Mouse (Mus musculus): Measurements from ENCODE around the gene Arhgdib. TPM values are rescaled to one million over a fixed set of nuclear protein-coding genes. Genes with fewer than 3 reads are reported as not detected.

Arhgdib gene
- polyA plus RNA-seq, 1 experiment from 2014 or later = 16.6 TPM

- 16% methylated on average over 18 of the region's 18 CpGs for WGBS
These were observed 28.1 kb downstream of the Arhgdib start for GRCm38 (mm10) chr6:136913384-136914126.

GRCm38 (mm10) chr6:136912751-136913265 lies 28.9 kb downstream of the Arhgdib start:
- no peak overlapping the region for H3K9ac ChIP-seq
- H3K9me3 ChIP-seq = no peaks in the 10 kb centered on the region
- WGBS = 80% methylated on average over 1 of the region's 2 CpGs
- 0 out of 2 replicates have a peak, but pooled peaks cover 5% of the 10 kb centered on the region for H3K27me3 ChIP-seq
- H3K27ac ChIP-seq (replicated peaks) = no peak overlapping the region
- ATAC-seq (ENCODE audit: low read depth) = no peak
- H3K4me3 ChIP-seq = no peak overlapping the region
- H3K36me3 ChIP-seq = no peaks in the 10 kb centered on the region
- H3K4me1 ChIP-seq (replicated peaks) = peaks cover 8% of the 10 kb centered on the region
- H3K4me2 ChIP-seq = no peak overlapping the region

More at GRCm38 (mm10) chr6:136913384-136914126, 28.1 kb downstream of the Arhgdib start:
- Histone ChIP-seq H3K9ac (peak overlapping the region; percentile 41), H3K36me3 (no peaks in the 10 kb centered on the region), H3K4me2 (peak overlapping the region; percentile 52), H3K9me3 (no peaks in the 10 kb centered on the region), H3K4me1 (replicated peaks) (peaks cover 8% of the 10 kb centered on the region), H3K27ac (replicated peaks) (no peak overlapping the region), H3K27me3 (0 out of 2 replicates have a peak, but pooled peaks cover 5% of the 10 kb centered on the region), H3K4me3 (peak overlapping the region; percentile 19)
- ATAC-seq (ENCODE audit: low read depth) = peak; percentile 43; the same call in 1 of the 2 replicates

GRCm38 (mm10) chr6:136910247-136910890 lies 31.3 kb downstream of the Arhgdib start:
- Histone ChIP-seq H3K36me3 (no peaks in the 10 kb centered on the region), H3K9ac (no peak overlapping the region), H3K27me3 (0 out of 2 replicates have a peak, but pooled peaks cover 5% of the 10 kb centered on the region), H3K27ac (replicated peaks) (no peak overlapping the region), H3K4me1 (replicated peaks) (peaks cover 11% of the 10 kb centered on the region), H3K4me2 (no peak overlapping the region), H3K9me3 (no peaks in the 10 kb centered on the region), H3K4me3 (no peak overlapping the region)
- ATAC-seq (ENCODE audit: low read depth) = no peak
- 77% methylated on average over 9 of the region's 9 CpGs for WGBS

GRCm38 (mm10) chr6:136906937-136907293 lies 34.8 kb downstream of the Arhgdib start:
- no peak overlapping the region for H3K27ac ChIP-seq (replicated peaks)
- no peak overlapping the region for H3K4me3 ChIP-seq
- H3K36me3 ChIP-seq = no peaks in the 10 kb centered on the region
- ATAC-seq (ENCODE audit: low read depth) = no peak
- no peaks in the 10 kb centered on the region for H3K27me3 ChIP-seq
- WGBS = 78% methylated on average over 10 of the region's 10 CpGs
- H3K9ac ChIP-seq = no peak overlapping the region
- no peak overlapping the region for H3K4me2 ChIP-seq
- H3K4me1 ChIP-seq (replicated peaks) = 0 out of 2 replicates have a peak, but pooled peaks cover 3% of the 10 kb centered on the region
- no peaks in the 10 kb centered on the region for H3K9me3 ChIP-seq

- H3K4me2 ChIP-seq = no peak overlapping the region
- H3K9me3 ChIP-seq = no peaks in the 10 kb centered on the region
- no peak overlapping the region for H3K27ac ChIP-seq (replicated peaks)
- no peak for ATAC-seq (ENCODE audit: low read depth)
- no peak overlapping the region for H3K4me3 ChIP-seq
- H3K27me3 ChIP-seq = no peaks in the 10 kb centered on the region
- no peak overlapping the region for H3K9ac ChIP-seq
- no peaks in the 10 kb centered on the region for H3K36me3 ChIP-seq
- 81% methylated on average over 19 of the region's 19 CpGs for WGBS
- H3K4me1 ChIP-seq (replicated peaks) = 0 out of 2 replicates have a peak, but pooled peaks cover 3% of the 10 kb centered on the region
These were observed 35.3 kb downstream of the Arhgdib start for GRCm38 (mm10) chr6:136906283-136906936.

- no peak overlapping the region for H3K9ac ChIP-seq
- H3K36me3 ChIP-seq = no peaks in the 10 kb centered on the region
- no peak overlapping the region for H3K4me2 ChIP-seq
- WGBS = 72% methylated on average over 8 of the region's 8 CpGs
- no peak overlapping the region for H3K27ac ChIP-seq (replicated peaks)
- no peak overlapping the region for H3K4me3 ChIP-seq
- 0 out of 2 replicates have a peak, but pooled peaks cover 3% of the 10 kb centered on the region for H3K4me1 ChIP-seq (replicated peaks)
- ATAC-seq (ENCODE audit: low read depth) = no peak
- no peaks in the 10 kb centered on the region for H3K9me3 ChIP-seq
- H3K27me3 ChIP-seq = no peaks in the 10 kb centered on the region
These were observed 37.7 kb downstream of the Arhgdib start for GRCm38 (mm10) chr6:136903885-136904470.

- 91% methylated on average over 9 of the region's 9 CpGs for WGBS
These were observed 39.2 kb downstream of the Arhgdib start for GRCm38 (mm10) chr6:136902527-136902926.

GRCm38 (mm10) chr6:136901010-136901409 lies 40.7 kb downstream of the Arhgdib start:
- ATAC-seq (ENCODE audit: low read depth) = no peak
- WGBS = 80% methylated on average over 2 of the region's 2 CpGs
- H3K9ac ChIP-seq = no peak overlapping the region

More at GRCm38 (mm10) chr6:136902527-136902926, 39.2 kb downstream of the Arhgdib start:
- H3K4me2 ChIP-seq = no peak overlapping the region
- no peak overlapping the region for H3K9ac ChIP-seq
- H3K27ac ChIP-seq (replicated peaks) = no peak overlapping the region
- no peaks in the 10 kb centered on the region for H3K9me3 ChIP-seq
- H3K4me3 ChIP-seq = no peak overlapping the region
- H3K36me3 ChIP-seq = no peaks in the 10 kb centered on the region
- no peaks in the 10 kb centered on the region for H3K27me3 ChIP-seq
- H3K4me1 ChIP-seq (replicated peaks) = 0 out of 2 replicates have a peak, but pooled peaks cover 3% of the 10 kb centered on the region
- no peak for ATAC-seq (ENCODE audit: low read depth)

GRCm38 (mm10) chr6:136900369-136901009 lies 41.2 kb downstream of the Arhgdib start:
- Histone ChIP-seq H3K27me3 (no peaks in the 10 kb centered on the region), H3K9ac (no peak overlapping the region), H3K4me2 (no peak overlapping the region), H3K27ac (replicated peaks) (no peak overlapping the region), H3K9me3 (no peaks in the 10 kb centered on the region), H3K4me1 (replicated peaks) (no peaks in the 10 kb centered on the region), H3K4me3 (no peak overlapping the region), H3K36me3 (no peaks in the 10 kb centered on the region)
- ATAC-seq (ENCODE audit: low read depth) = no peak
- WGBS = 76% methylated on average over 4 of the region's 4 CpGs

More at GRCm38 (mm10) chr6:136901010-136901409, 40.7 kb downstream of the Arhgdib start:
- no peaks in the 10 kb centered on the region for H3K27me3 ChIP-seq
- no peak overlapping the region for H3K4me2 ChIP-seq
- H3K4me3 ChIP-seq = no peak overlapping the region
- H3K9me3 ChIP-seq = no peaks in the 10 kb centered on the region
- no peak overlapping the region for H3K27ac ChIP-seq (replicated peaks)
- no peaks in the 10 kb centered on the region for H3K4me1 ChIP-seq (replicated peaks)
- H3K36me3 ChIP-seq = no peaks in the 10 kb centered on the region

- ATAC-seq (ENCODE audit: low read depth) = no peak
- no peak overlapping the region for H3K27ac ChIP-seq (replicated peaks)
- WGBS = 78% methylated on average over 2 of the region's 2 CpGs
- no peak overlapping the region for H3K4me3 ChIP-seq
- no peaks in the 10 kb centered on the region for H3K27me3 ChIP-seq
- no peaks in the 10 kb centered on the region for H3K4me1 ChIP-seq (replicated peaks)
- H3K9ac ChIP-seq = no peak overlapping the region
- H3K9me3 ChIP-seq = no peaks in the 10 kb centered on the region
- H3K36me3 ChIP-seq = no peaks in the 10 kb centered on the region
- H3K4me2 ChIP-seq = no peak overlapping the region
These were observed 42.7 kb downstream of the Arhgdib start for GRCm38 (mm10) chr6:136898954-136899353.

GRCm38 (mm10) chr6:136898222-136898621 lies 43.5 kb downstream of the Arhgdib start:
- 70% methylated on average over 4 of the region's 4 CpGs for WGBS
- H3K4me3 ChIP-seq = no peak overlapping the region
- ATAC-seq (ENCODE audit: low read depth) = no peak
- no peak overlapping the region for H3K9ac ChIP-seq
- H3K4me1 ChIP-seq (replicated peaks) = no peaks in the 10 kb centered on the region
- no peaks in the 10 kb centered on the region for H3K36me3 ChIP-seq
- no peaks in the 10 kb centered on the region for H3K9me3 ChIP-seq
- H3K27ac ChIP-seq (replicated peaks) = no peak overlapping the region
- H3K27me3 ChIP-seq = no peaks in the 10 kb centered on the region
- no peak overlapping the region for H3K4me2 ChIP-seq
